Mouse (Mus musculus): ENCODE results near the gene Adamtsl3. TPM values are rescaled to one million over a fixed set of nuclear protein-coding genes. Genes with fewer than 3 reads are reported as not detected.

Adamtsl3 gene
- total RNA-seq, 2 experiments from 2014 or later, result 0.97 to 2.0 TPM

GRCm38 (mm10) chr7:82336132-82336531 is 638 bp downstream of the Adamtsl3 start:
- TF ChIP-seq CTCF (IDR thresholded peaks at IDR 0.05), result no peak; the same call in 1 of the 2 replicates
- DNase-seq (ENCODE audit: extremely low spot score in 1 of 2, low spot score in 2 of 2), result peak in 1 of 2 experiments; percentile 18
- H3K4me3 ChIP-seq, result peak overlapping the region; percentile 33
- intact Hi-C loops (cut with DNase I), result no loop called here
- no peak overlapping the region for H3K27ac ChIP-seq

GRCm38 (mm10) chr7:82338121-82338520 is 2.6 kb downstream of the Adamtsl3 start:
- H3K27ac ChIP-seq, result no peak overlapping the region
- no peak for DNase-seq (ENCODE audit: extremely low spot score in 1 of 2, low spot score in 2 of 2)
- no peak overlapping the region for H3K4me3 ChIP-seq
- intact Hi-C loops (cut with DNase I), result no loop called here
- no peak for TF ChIP-seq CTCF (IDR thresholded peaks at IDR 0.05)

GRCm38 (mm10) chr7:82338532-82338931 is 3.0 kb downstream of the Adamtsl3 start:
- no peak overlapping the region for H3K27ac ChIP-seq
- no peak for DNase-seq (ENCODE audit: extremely low spot score in 1 of 2, low spot score in 2 of 2)
- TF ChIP-seq CTCF (IDR thresholded peaks at IDR 0.05), result peak; percentile 8; the same call in 1 of the 2 replicates
- no peak overlapping the region for H3K4me3 ChIP-seq
- intact Hi-C loops (cut with DNase I), result no loop called here

- no peak for DNase-seq (ENCODE audit: extremely low spot score in 1 of 2, low spot score in 2 of 2)
These were observed 3.7 kb downstream of the Adamtsl3 start for GRCm38 (mm10) chr7:82339214-82339613.

GRCm38 (mm10) chr7:82341476-82341875 is 6.0 kb downstream of the Adamtsl3 start:
- no peak for DNase-seq (ENCODE audit: extremely low spot score in 1 of 2, low spot score in 2 of 2)
- no peak for TF ChIP-seq CTCF (IDR thresholded peaks at IDR 0.05)
- Histone ChIP-seq H3K27ac (no peak overlapping the region), H3K4me3 (no peak overlapping the region)
- intact Hi-C loops (cut with DNase I), result loop anchor here (5.0 kb wide), 1 partner anchor 271 kb away; no protein-coding TSS in a partner anchor

More at GRCm38 (mm10) chr7:82339214-82339613, 3.7 kb downstream of the Adamtsl3 start:
- peak; percentile 73 for TF ChIP-seq CTCF (IDR thresholded peaks at IDR 0.05)
- Histone ChIP-seq H3K27ac (no peak overlapping the region), H3K4me3 (no peak overlapping the region)
- intact Hi-C loops (cut with DNase I), result no loop called here

GRCm38 (mm10) chr7:82346706-82347105 is 11.2 kb downstream of the Adamtsl3 start:
- Histone ChIP-seq H3K4me3 (no peak overlapping the region), H3K27ac (no peak overlapping the region)
- no peak for DNase-seq (ENCODE audit: extremely low spot score in 1 of 2, low spot score in 2 of 2)
- TF ChIP-seq CTCF (IDR thresholded peaks at IDR 0.05), result no peak
- intact Hi-C loops (cut with DNase I), result no loop called here

GRCm38 (mm10) chr7:82349796-82350195 is 14.3 kb downstream of the Adamtsl3 start:
- intact Hi-C loops (cut with DNase I), result no loop called here
- H3K4me3 ChIP-seq, result no peak overlapping the region
- TF ChIP-seq CTCF (IDR thresholded peaks at IDR 0.05), result no peak
- no peak for DNase-seq (ENCODE audit: extremely low spot score in 1 of 2, low spot score in 2 of 2)
- H3K27ac ChIP-seq, result no peak overlapping the region

- no peak overlapping the region for H3K4me3 ChIP-seq
- H3K27ac ChIP-seq, result no peak overlapping the region
- TF ChIP-seq CTCF (IDR thresholded peaks at IDR 0.05), result no peak
- intact Hi-C loops (cut with DNase I), result no loop called here
- DNase-seq (ENCODE audit: extremely low spot score in 1 of 2, low spot score in 2 of 2), result no peak
These were observed 14.9 kb downstream of the Adamtsl3 start for GRCm38 (mm10) chr7:82350421-82350820.

- H3K4me3 ChIP-seq, result no peak overlapping the region
- DNase-seq (ENCODE audit: extremely low spot score in 1 of 2, low spot score in 2 of 2), result no peak
- intact Hi-C loops (cut with DNase I), result no loop called here
- no peak overlapping the region for H3K27ac ChIP-seq
- no peak for TF ChIP-seq CTCF (IDR thresholded peaks at IDR 0.05)
These were observed 23.7 kb downstream of the Adamtsl3 start for GRCm38 (mm10) chr7:82359146-82359545.

- no peak overlapping the region for H3K4me3 ChIP-seq
- intact Hi-C loops (cut with DNase I), result no loop called here
- no peak for DNase-seq (ENCODE audit: extremely low spot score in 1 of 2, low spot score in 2 of 2)
- TF ChIP-seq CTCF (IDR thresholded peaks at IDR 0.05), result no peak
- H3K27ac ChIP-seq, result no peak overlapping the region
These were observed 24.2 kb downstream of the Adamtsl3 start for GRCm38 (mm10) chr7:82359674-82360073.

GRCm38 (mm10) chr7:82360186-82360585 is 24.7 kb downstream of the Adamtsl3 start:
- DNase-seq (ENCODE audit: extremely low spot score in 1 of 2, low spot score in 2 of 2), result no peak
- Histone ChIP-seq H3K4me3 (no peak overlapping the region), H3K27ac (no peak overlapping the region)
- no peak for TF ChIP-seq CTCF (IDR thresholded peaks at IDR 0.05)
- intact Hi-C loops (cut with DNase I), result no loop called here

- intact Hi-C loops (cut with DNase I), result no loop called here
- Histone ChIP-seq H3K4me3 (no peak overlapping the region), H3K27ac (no peak overlapping the region)
- no peak for DNase-seq (ENCODE audit: extremely low spot score in 1 of 2, low spot score in 2 of 2)
- TF ChIP-seq CTCF (IDR thresholded peaks at IDR 0.05), result no peak
These were observed 25.6 kb downstream of the Adamtsl3 start for GRCm38 (mm10) chr7:82361127-82361526.

GRCm38 (mm10) chr7:82364567-82364966 is 29.1 kb downstream of the Adamtsl3 start:
- TF ChIP-seq CTCF (IDR thresholded peaks at IDR 0.05), result no peak
- Histone ChIP-seq H3K4me3 (no peak overlapping the region), H3K27ac (no peak overlapping the region)
- intact Hi-C loops (cut with DNase I), result no loop called here
- DNase-seq (ENCODE audit: extremely low spot score in 1 of 2, low spot score in 2 of 2), result no peak

All from left cerebral cortex, adult 2 months (tissue).